Mouse (Mus musculus) myocyte (in vitro differentiated cells): ENCODE measurements around the gene 9330182L06Rik. TPM values are rescaled to one million over a fixed set of nuclear protein-coding genes. Genes with fewer than 3 reads are reported as not detected.

Experiments
- H3K27me3 ChIP-seq: one replicate; pipeline ENCODE4 v1.6.1; 2011; ENCODE audit not compliant: control insufficient read depth, insufficient read depth, insufficient read length
- H3K36me3 ChIP-seq: one replicate; pipeline ENCODE4 v1.6.1; 2011; ENCODE audit not compliant: control insufficient read depth, insufficient read depth
- H3K4me2 ChIP-seq: one replicate; pipeline ENCODE4 v1.6.1; 2011; ENCODE audit warnings: low read depth, control low read depth
- H3K4me3 ChIP-seq: one replicate; pipeline ENCODE4 v1.5.1; 2011; ENCODE audit warnings: mild to moderate bottlenecking, control low read depth, moderate library complexity
- H3K79me2 ChIP-seq: one replicate; pipeline ENCODE4 v1.6.1; 2011; ENCODE audit not compliant: control insufficient read depth, insufficient read depth
- H3ac ChIP-seq: one replicate; pipeline ENCODE4 v1.6.1; 2011; ENCODE audit not compliant: control insufficient read depth, insufficient read length
- CEBPB ChIP-seq: IDR thresholded peaks from 2 replicates; pipeline ENCODE4 v1.6.1; 2011; ENCODE audit warnings: mild to moderate bottlenecking, moderate library complexity; ENCODE audit not compliant: poor library complexity, insufficient read depth, severe bottlenecking
- E2F4 ChIP-seq: IDR thresholded peaks from one replicate; pipeline ENCODE4 v1.6.1; 2011; ENCODE audit warnings: mild to moderate bottlenecking, control low read depth, moderate library complexity; ENCODE audit not compliant: insufficient read depth
- MAX ChIP-seq: IDR thresholded peaks from one replicate; pipeline ENCODE4 v1.6.1; 2011; ENCODE audit warnings: low read depth, mild to moderate bottlenecking, control low read depth
- MYOD1 ChIP-seq, 3 experiments: IDR thresholded peaks; one replicate each; pipeline ENCODE4 v1.6.1; 2011; ENCODE audit warnings: control low read depth in 2 of 3, low read depth in 2 of 3, mild to moderate bottlenecking in 2 of 3, moderate library complexity in 1 of 3; ENCODE audit not compliant: insufficient read length in 2 of 3, control insufficient read depth in 1 of 3
- MYOG ChIP-seq, 3 experiments: IDR thresholded peaks; one replicate each; pipeline ENCODE4 v1.6.1; 2011; ENCODE audit warnings: control low read depth in 2 of 3, low read depth in 2 of 3, mild to moderate bottlenecking in 2 of 3; ENCODE audit not compliant: insufficient read length in 2 of 3, control insufficient read depth in 1 of 3, insufficient read depth in 1 of 3
- POLR2A ChIP-seq: IDR thresholded peaks from one replicate; pipeline ENCODE4 v1.6.1; 2011; ENCODE audit warnings: low read depth, mild to moderate bottlenecking, control low read depth, moderate library complexity; ENCODE audit not compliant: insufficient read length
- POLR2AphosphoS2 ChIP-seq: IDR thresholded peaks from one replicate; pipeline ENCODE4 v1.6.1; 2011; ENCODE audit warnings: low read depth, control low read depth; ENCODE audit not compliant: insufficient read length
- REST ChIP-seq: IDR thresholded peaks from one replicate; pipeline ENCODE4 v1.6.1; 2011; ENCODE audit warnings: mild to moderate bottlenecking, control low read depth, moderate library complexity; ENCODE audit not compliant: insufficient read depth, insufficient read length
- SRF ChIP-seq: IDR thresholded peaks from one replicate; pipeline ENCODE4 v1.6.1; 2011; ENCODE audit warnings: low read depth; ENCODE audit not compliant: control insufficient read depth, insufficient read length
- TCF12 ChIP-seq: IDR thresholded peaks from one replicate; pipeline ENCODE4 v1.6.1; 2011; ENCODE audit warnings: mild to moderate bottlenecking, control low read depth; ENCODE audit not compliant: poor library complexity, insufficient read depth, severe bottlenecking
- TCF3 ChIP-seq: IDR thresholded peaks from one replicate; pipeline ENCODE4 v1.6.1; 2011; ENCODE audit warnings: low read depth, control low read depth; ENCODE audit not compliant: insufficient read length
- USF1 ChIP-seq: IDR thresholded peaks from one replicate; pipeline ENCODE4 v1.6.1; 2011; ENCODE audit warnings: low read depth, mild to moderate bottlenecking, control low read depth, moderate library complexity
- polyA plus RNA-seq: library from polyadenylated mRNA; unstranded; fragments of >200 nt; fragmentation: generic; extraction: Trizol; gene quantifications from one replicate; pipeline ENCODE4 v1.2.1, GENCODE M21; 2012; ENCODE audit warnings: missing spikeins

Gene 9330182L06Rik
- polyA plus RNA-seq, 1 experiment: not detected

- Histone ChIP-seq H3K79me2 (no peaks in the 10 kb centered on the region), H3K4me2 (no peak overlapping the region), H3K36me3 (no peaks in the 10 kb centered on the region)
Measured at GRCm38 (mm10) chr5:9338756-9339510, 73.0 kb downstream of the 9330182L06Rik start.

GRCm38 (mm10) chr5:9339511-9340173 is 73.7 kb downstream of the 9330182L06Rik start:
- H3K4me2 ChIP-seq: no peak overlapping the region
- no peaks in the 10 kb centered on the region for H3K36me3 ChIP-seq
- no peaks in the 10 kb centered on the region for H3K79me2 ChIP-seq
- TF ChIP-seq MYOG (IDR thresholded peaks at IDR 0.05; ENCODE audit: control insufficient read depth in 1 of 3, insufficient read depth in 1 of 3, insufficient read length in 2 of 3, low read depth in 2 of 3) (no peak), TCF12 (no peak), CEBPB (no peak), POLR2A (no peak), REST (no peak), E2F4 (no peak)
- no peaks in the 10 kb centered on the region for H3K27me3 ChIP-seq
- no peak overlapping the region for H3K4me3 ChIP-seq
- no peak overlapping the region for H3ac ChIP-seq

More at GRCm38 (mm10) chr5:9338756-9339510, 73.0 kb downstream of the 9330182L06Rik start:
- Histone ChIP-seq H3K27me3 (no peaks in the 10 kb centered on the region), H3ac (no peak overlapping the region), H3K4me3 (no peak overlapping the region)
- TF ChIP-seq POLR2AphosphoS2 (no peak), REST (no peak), TCF12 (no peak), TCF3 (no peak), MAX (no peak), CEBPB (no peak), MYOG (IDR thresholded peaks at IDR 0.05; ENCODE audit: control insufficient read depth in 1 of 3, insufficient read depth in 1 of 3, insufficient read length in 2 of 3, low read depth in 2 of 3) (no peak), SRF (no peak), MYOD1 (IDR thresholded peaks at IDR 0.05; ENCODE audit: control insufficient read depth in 1 of 3, insufficient read length in 2 of 3, low read depth in 2 of 3) (no peak), USF1 (no peak), E2F4 (no peak), POLR2A (no peak)

- Histone ChIP-seq H3K4me2 (no peak overlapping the region), H3K79me2 (no peaks in the 10 kb centered on the region), H3K36me3 (no peaks in the 10 kb centered on the region), H3ac (no peak overlapping the region), H3K4me3 (no peak overlapping the region), H3K27me3 (no peaks in the 10 kb centered on the region)
- TF ChIP-seq CEBPB: no peak
- no peak for TF ChIP-seq MYOD1 (IDR thresholded peaks at IDR 0.05; ENCODE audit: control insufficient read depth in 1 of 3, insufficient read length in 2 of 3, low read depth in 2 of 3)
- no peak for TF ChIP-seq TCF12
- TF ChIP-seq MYOG (IDR thresholded peaks at IDR 0.05; ENCODE audit: control insufficient read depth in 1 of 3, insufficient read depth in 1 of 3, insufficient read length in 2 of 3, low read depth in 2 of 3): no peak
- no peak for TF ChIP-seq TCF3
- TF ChIP-seq SRF: no peak
- no peak for TF ChIP-seq USF1
- no peak for TF ChIP-seq MAX
- TF ChIP-seq POLR2A: no peak
- no peak for TF ChIP-seq E2F4
- no peak for TF ChIP-seq REST
- no peak for TF ChIP-seq POLR2AphosphoS2
Measured at GRCm38 (mm10) chr5:9344581-9344980, 78.7 kb downstream of the 9330182L06Rik start.

GRCm38 (mm10) chr5:9345038-9345617 is 79.2 kb downstream of the 9330182L06Rik start:
- Histone ChIP-seq H3K27me3 (no peaks in the 10 kb centered on the region), H3ac (no peak overlapping the region), H3K36me3 (no peaks in the 10 kb centered on the region), H3K4me2 (no peak overlapping the region), H3K79me2 (no peaks in the 10 kb centered on the region), H3K4me3 (no peak overlapping the region)
- TF ChIP-seq MYOG (IDR thresholded peaks at IDR 0.05; ENCODE audit: control insufficient read depth in 1 of 3, insufficient read depth in 1 of 3, insufficient read length in 2 of 3, low read depth in 2 of 3): no peak
- TF ChIP-seq MAX: no peak
- no peak for TF ChIP-seq POLR2A
- TF ChIP-seq REST: no peak
- no peak for TF ChIP-seq USF1
- TF ChIP-seq POLR2AphosphoS2: no peak
- no peak for TF ChIP-seq MYOD1 (IDR thresholded peaks at IDR 0.05; ENCODE audit: control insufficient read depth in 1 of 3, insufficient read length in 2 of 3, low read depth in 2 of 3)
- no peak for TF ChIP-seq TCF3
- TF ChIP-seq E2F4: no peak
- no peak for TF ChIP-seq CEBPB
- TF ChIP-seq SRF: no peak

- Histone ChIP-seq H3ac (no peak overlapping the region), H3K36me3 (no peaks in the 10 kb centered on the region), H3K79me2 (no peaks in the 10 kb centered on the region), H3K4me2 (no peak overlapping the region), H3K4me3 (no peak overlapping the region), H3K27me3 (no peaks in the 10 kb centered on the region)
- TF ChIP-seq POLR2A (no peak), TCF3 (no peak), TCF12 (no peak), USF1 (no peak), E2F4 (no peak), POLR2AphosphoS2 (no peak), SRF (no peak), REST (no peak)
Measured at GRCm38 (mm10) chr5:9345625-9346024, 79.7 kb downstream of the 9330182L06Rik start.
